Mouse (Mus musculus) bone marrow, adult 2 months (tissue): ENCODE data around the gene Sh3rf3.

ENCODE experiments used
- CTCF ChIP-seq: fragments of 200-500 bp; IDR thresholded peaks from 2 replicates; pipeline ENCODE4 v1.5.1; 2011; ENCODE audit warnings: low read length, control low read depth; ENCODE audit not compliant: control insufficient read depth, insufficient read depth
- POLR2A ChIP-seq: fragments of 200-500 bp; IDR thresholded peaks from 2 replicates; pipeline ENCODE4 v1.6.1; 2011; ENCODE audit warnings: low read depth, mild to moderate bottlenecking, control low read depth, low read length, borderline replicate concordance; ENCODE audit not compliant: control insufficient read depth

DNA sequence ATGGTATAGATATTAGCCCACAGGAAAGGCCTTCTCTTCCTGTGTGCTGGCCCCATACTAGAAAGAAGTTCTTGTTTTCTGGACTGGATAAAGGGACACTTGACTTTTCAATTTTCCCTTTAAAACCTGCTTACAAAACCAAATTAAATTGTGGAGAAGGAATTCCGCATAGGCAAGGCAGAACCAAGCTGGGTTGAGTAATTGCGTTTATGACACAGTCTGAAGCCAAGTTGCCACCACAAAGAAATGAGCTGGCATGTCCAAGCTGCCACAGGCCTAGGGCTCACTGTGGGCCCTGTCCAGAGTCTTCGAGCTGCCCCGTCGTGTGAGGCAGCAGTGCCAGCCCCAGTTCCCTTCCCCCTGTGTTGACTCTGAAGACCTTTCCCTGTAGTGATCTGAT lies 156.2 kb downstream of the Sh3rf3 start:
- TF ChIP-seq CTCF = no peak
- TF ChIP-seq POLR2A = no peak
